Mouse (Mus musculus) cortical plate, adult 2 months (tissue): ENCODE measurements around the gene Sptssa. TPM values are rescaled to one million over a fixed set of nuclear protein-coding genes. Genes with fewer than 3 reads are reported as not detected.

Source experiments
- H3K27ac ChIP-seq: fragments of 200-500 bp; 2 replicates; pipeline ENCODE4 v1.5.1; 2012; ENCODE audit warnings: low read length, control low read depth, inconsistent platforms; ENCODE audit not compliant: insufficient read depth
- H3K4me1 ChIP-seq: fragments of 200-500 bp; 2 replicates; pipeline ENCODE4 v1.6.1; 2011; ENCODE audit warnings: low read length; ENCODE audit not compliant: control insufficient read depth, insufficient read depth
- H3K4me3 ChIP-seq: fragments of 200-500 bp; 2 replicates; pipeline ENCODE4 v1.5.1; 2011; ENCODE audit warnings: mild to moderate bottlenecking, low read length, control low read depth; ENCODE audit not compliant: insufficient read depth
- CTCF ChIP-seq: fragments of 200-500 bp; IDR thresholded peaks from 2 replicates; pipeline ENCODE4 v1.5.1; 2011; ENCODE audit warnings: mild to moderate bottlenecking, control low read depth, low read length; ENCODE audit not compliant: insufficient read depth; ENCODE audit errors: extremely low read depth
- POLR2A ChIP-seq: fragments of 200-500 bp; IDR thresholded peaks from 2 replicates; pipeline ENCODE4 v1.6.1; 2011; ENCODE audit warnings: mild to moderate bottlenecking, low read length, control low read depth; ENCODE audit not compliant: insufficient read depth; ENCODE audit errors: extremely low read depth
- polyA plus RNA-seq: library from polyadenylated mRNA; depleted of rRNA; stranded (reverse); fragments of >200 nt; gene quantifications from 2 replicates; pipeline ENCODE4 v1.2.3, GENCODE M21; 2012; rRNA removed

Gene Sptssa
- polyA plus RNA-seq, 1 experiment, result 52.8 TPM

GRCm38 (mm10) chr12:54641374-54641773 lies 15.0 kb downstream of the Sptssa start:
- Histone ChIP-seq H3K4me1 (no peaks in the 10 kb centered on the region), H3K4me3 (no peak overlapping the region), H3K27ac (no peak overlapping the region)
- TF ChIP-seq POLR2A (no peak), CTCF (no peak)

GRCm38 (mm10) chr12:54640259-54640658 lies 16.1 kb downstream of the Sptssa start:
- Histone ChIP-seq H3K27ac (no peak overlapping the region), H3K4me1 (no peaks in the 10 kb centered on the region), H3K4me3 (no peak overlapping the region)
- TF ChIP-seq CTCF, result no peak
- TF ChIP-seq POLR2A, result no peak

GRCm38 (mm10) chr12:54637033-54637432 lies 19.3 kb downstream of the Sptssa start:
- H3K4me1 ChIP-seq, result no peaks in the 10 kb centered on the region
- H3K4me3 ChIP-seq, result no peak overlapping the region
- TF ChIP-seq POLR2A, result no peak
- TF ChIP-seq CTCF, result no peak
- no peak overlapping the region for H3K27ac ChIP-seq

DNA sequence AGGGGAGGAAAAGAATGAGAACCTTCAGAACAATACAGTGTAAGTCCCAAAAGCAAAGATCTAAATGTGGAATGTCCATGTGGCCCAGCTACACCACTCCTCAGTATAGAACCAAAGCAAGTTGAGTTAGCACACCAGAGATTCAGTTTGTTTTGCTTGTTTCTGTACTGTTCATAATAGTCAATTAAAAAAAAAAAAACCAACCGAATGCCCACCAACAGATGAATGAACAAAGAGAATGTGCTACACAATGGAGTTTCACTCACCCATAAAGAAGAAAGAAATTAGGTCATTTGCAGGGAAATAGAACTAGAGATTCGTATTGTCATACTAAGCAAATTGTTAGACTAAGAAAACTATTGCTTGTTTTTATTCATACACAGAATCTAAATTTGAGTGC lies 24.2 kb downstream of the Sptssa start:
- Histone ChIP-seq H3K4me3 (no peak overlapping the region), H3K4me1 (no peaks in the 10 kb centered on the region), H3K27ac (no peak overlapping the region)
- TF ChIP-seq POLR2A, result no peak
- TF ChIP-seq CTCF, result no peak

- Histone ChIP-seq H3K27ac (no peak overlapping the region), H3K4me1 (no peaks in the 10 kb centered on the region), H3K4me3 (no peak overlapping the region)
- TF ChIP-seq POLR2A, result no peak
- TF ChIP-seq CTCF, result no peak
Measured at GRCm38 (mm10) chr12:54621942-54622341, 34.4 kb downstream of the Sptssa start.

- H3K27ac ChIP-seq, result no peak overlapping the region
- H3K4me1 ChIP-seq, result no peaks in the 10 kb centered on the region
- TF ChIP-seq POLR2A (no peak), CTCF (no peak)
- H3K4me3 ChIP-seq, result no peak overlapping the region
Measured at GRCm38 (mm10) chr12:54620042-54620705, 36.2 kb downstream of the Sptssa start.

DNA sequence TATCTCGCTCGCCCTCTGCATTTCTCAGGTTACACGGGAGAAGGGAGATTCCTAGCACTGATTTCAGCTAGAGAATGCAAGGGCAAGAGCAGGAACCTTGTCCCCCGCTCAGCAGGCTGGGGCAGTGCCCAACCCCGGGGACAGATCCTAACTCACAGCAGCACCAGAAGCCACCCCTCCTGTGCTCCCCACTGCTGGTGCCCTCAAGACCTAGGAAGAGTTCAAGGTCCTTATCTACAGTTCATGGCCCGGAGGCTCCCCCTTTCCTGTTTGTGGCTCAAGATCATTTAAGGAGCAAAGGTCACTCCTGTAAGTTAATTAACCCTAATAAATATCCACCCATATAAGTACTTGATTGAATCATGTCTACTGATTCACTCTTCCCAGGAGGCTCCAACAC lies 47.4 kb downstream of the Sptssa start:
- TF ChIP-seq POLR2A (no peak), CTCF (no peak)

GRCm38 (mm10) chr12:54605203-54605602 lies 51.2 kb downstream of the Sptssa start:
- Histone ChIP-seq H3K27ac (no peak overlapping the region), H3K4me1 (no peaks in the 10 kb centered on the region), H3K4me3 (no peak overlapping the region)
- TF ChIP-seq POLR2A, result no peak
- TF ChIP-seq CTCF, result no peak

More for the DNA sequence above, 47.4 kb downstream of the Sptssa start:
- Histone ChIP-seq H3K27ac (no peak overlapping the region), H3K4me3 (no peak overlapping the region), H3K4me1 (no peaks in the 10 kb centered on the region)

DNA sequence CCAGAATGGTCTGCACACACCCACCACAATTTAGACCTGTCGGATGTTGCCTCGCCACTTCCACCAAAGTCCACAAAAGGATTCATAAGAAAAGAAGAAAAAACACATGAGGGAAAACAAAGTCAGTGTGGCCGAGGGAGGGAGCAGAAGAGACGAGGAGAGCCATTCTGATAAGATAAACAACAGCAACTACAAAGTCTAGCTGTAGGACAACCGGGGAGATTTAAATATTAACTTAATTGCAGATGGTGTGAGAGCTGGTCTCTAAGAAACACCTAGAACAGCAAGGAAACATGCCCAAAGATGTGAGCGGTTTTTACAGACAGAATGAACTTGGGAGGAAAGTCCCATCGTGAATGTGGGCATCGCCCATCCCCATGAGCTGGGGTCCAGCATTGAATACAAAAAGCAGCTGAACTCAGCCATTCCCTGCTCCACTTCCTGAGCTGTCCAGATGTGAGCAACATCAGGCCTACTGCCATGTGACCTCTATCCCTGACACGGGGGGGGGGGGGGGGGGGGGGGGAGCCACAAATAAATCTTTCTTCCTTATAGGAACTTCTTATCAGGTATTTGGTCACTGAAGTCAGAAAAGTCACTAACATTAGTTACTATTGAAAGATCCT lies 52.7 kb downstream of the Sptssa start:
- TF ChIP-seq CTCF, result no peak
- no peak for TF ChIP-seq POLR2A
- Histone ChIP-seq H3K4me1 (no peaks in the 10 kb centered on the region), H3K4me3 (no peak overlapping the region), H3K27ac (no peak overlapping the region)

GRCm38 (mm10) chr12:54600482-54600881 lies 55.9 kb downstream of the Sptssa start:
- Histone ChIP-seq H3K4me1 (no peaks in the 10 kb centered on the region; the same call in 1 of the 2 replicates), H3K27ac (no peak overlapping the region), H3K4me3 (no peak overlapping the region)
- TF ChIP-seq POLR2A, result no peak
- TF ChIP-seq CTCF, result no peak

DNA sequence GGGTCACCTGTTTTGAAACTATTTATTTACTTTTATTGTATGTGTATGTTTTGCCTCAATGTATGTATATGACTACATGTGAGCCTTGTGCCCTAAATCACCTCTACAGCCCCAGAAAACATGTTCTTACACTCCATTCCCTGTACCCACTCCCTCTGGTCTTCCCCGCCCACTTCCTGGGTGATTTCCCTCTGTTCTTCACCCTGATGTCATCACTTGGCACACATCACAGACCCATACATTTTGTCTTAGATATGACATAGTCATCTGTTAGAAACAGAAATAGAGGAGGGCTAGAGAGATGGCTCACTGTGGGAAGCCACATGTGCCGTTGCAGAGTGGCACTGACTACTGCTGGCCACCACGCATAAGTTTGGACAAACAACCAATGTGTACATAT lies 58.0 kb downstream of the Sptssa start:
- H3K4me3 ChIP-seq, result no peak overlapping the region
- H3K4me1 ChIP-seq, result no peaks in the 10 kb centered on the region; the same call in 1 of the 2 replicates
- H3K27ac ChIP-seq, result no peak overlapping the region
- no peak for TF ChIP-seq CTCF
- TF ChIP-seq POLR2A, result no peak

GRCm38 (mm10) chr12:54596715-54597114 lies 59.7 kb downstream of the Sptssa start:
- no peak for TF ChIP-seq POLR2A
- no peak for TF ChIP-seq CTCF
- H3K4me1 ChIP-seq, result no peaks in the 10 kb centered on the region; the same call in 1 of the 2 replicates

More at GRCm38 (mm10) chr12:54596715-54597114, 59.7 kb downstream of the Sptssa start:
- Histone ChIP-seq H3K4me3 (no peak overlapping the region), H3K27ac (no peak overlapping the region)

Other genes starting within 250 kb of the Sptssa start
- 25.9 and 27.0 TPM in 2 replicates for gene Eapp, start 39.3 kb upstream of the Sptssa start, polyA plus RNA-seq
- 37.3 and 39.7 TPM in 2 replicates for gene Snx6, start 139.1 kb upstream of the Sptssa start, polyA plus RNA-seq
- 55.9 and 62.0 TPM in 2 replicates for gene Cfl2, start 206.3 kb upstream of the Sptssa start, polyA plus RNA-seq